Mouse (Mus musculus) embryo, embryonic 10.5 days (tissue): ENCODE measurements around the gene Lexm.

Experiments used
- DNase-seq: peaks from one replicate; pipeline ENCODE4 v3.0.0-alpha.2; 2015; ENCODE audit warnings: low spot score

Lexm gene

GRCm38 (mm10) chr4:106617056-106617455, at the start of gene Lexm:
Gene Lexm (minus strand): TSS chr4:106617241.
- peak; percentile 55 for DNase-seq

- DNase-seq = no peak
Observed at GRCm38 (mm10) chr4:106666546-106666945, 49.5 kb upstream of the Lexm start.

GRCm38 (mm10) chr4:106665673-106666072, 48.6 kb upstream of the Lexm start:
- no peak for DNase-seq

GRCm38 (mm10) chr4:106665269-106665668, 48.2 kb upstream of the Lexm start:
- no peak for DNase-seq

- no peak for DNase-seq
Observed at GRCm38 (mm10) chr4:106664697-106665096, 47.7 kb upstream of the Lexm start.

- DNase-seq = no peak
Observed at GRCm38 (mm10) chr4:106663956-106664470, 47.0 kb upstream of the Lexm start.

GRCm38 (mm10) chr4:106655681-106656080, 38.6 kb upstream of the Lexm start:
- DNase-seq = no peak

GRCm38 (mm10) chr4:106653051-106653450, 36.0 kb upstream of the Lexm start:
- DNase-seq = no peak

- no peak for DNase-seq
Observed at GRCm38 (mm10) chr4:106652546-106652945, 35.5 kb upstream of the Lexm start.

GRCm38 (mm10) chr4:106650833-106651527, 33.9 kb upstream of the Lexm start, which contains the start of gene Pars2:
Gene Pars2 (plus strand): TSS chr4:106651069.
- DNase-seq = peak; percentile 99

GRCm38 (mm10) chr4:106647137-106647536, 30.1 kb upstream of the Lexm start:
- DNase-seq = no peak

- DNase-seq = no peak
Observed at GRCm38 (mm10) chr4:106645797-106646196, 28.8 kb upstream of the Lexm start.

- DNase-seq = no peak
Observed at GRCm38 (mm10) chr4:106644218-106644610, 27.2 kb upstream of the Lexm start.

- DNase-seq = no peak
Observed at GRCm38 (mm10) chr4:106643483-106644217, 26.6 kb upstream of the Lexm start.

- no peak for DNase-seq
Observed at GRCm38 (mm10) chr4:106634086-106634479, 17.0 kb upstream of the Lexm start.

- no peak for DNase-seq
Observed at GRCm38 (mm10) chr4:106633281-106634085, 16.4 kb upstream of the Lexm start.

- DNase-seq = no peak
Observed at GRCm38 (mm10) chr4:106632313-106632712, 15.3 kb upstream of the Lexm start.

- DNase-seq = peak; percentile 84
Observed at GRCm38 (mm10) chr4:106630333-106631220, 13.5 kb upstream of the Lexm start.

GRCm38 (mm10) chr4:106629374-106629773, 12.3 kb upstream of the Lexm start:
- DNase-seq = no peak

GRCm38 (mm10) chr4:106628650-106629360, 11.8 kb upstream of the Lexm start:
- no peak for DNase-seq

GRCm38 (mm10) chr4:106627809-106628208, 10.8 kb upstream of the Lexm start:
- DNase-seq = no peak
